Mouse (Mus musculus) right cerebral cortex, postnatal 4 days (tissue): Measurements from ENCODE around the gene Tlr6.
A peak's percentile ranks its signal among the peaks of the same experiment; 100 is the strongest.

ENCODE experiments used
- DNase-seq: peaks from one replicate; pipeline ENCODE4 v3.0.0-alpha.2; 2022

Tlr6 gene

GRCm38 (mm10) chr5:64959843-64960230 lies at the start of gene Tlr6:
TSS of gene Tlr6 (minus strand) at chr5:64960097.
- peak; percentile 70 for DNase-seq

DNA sequence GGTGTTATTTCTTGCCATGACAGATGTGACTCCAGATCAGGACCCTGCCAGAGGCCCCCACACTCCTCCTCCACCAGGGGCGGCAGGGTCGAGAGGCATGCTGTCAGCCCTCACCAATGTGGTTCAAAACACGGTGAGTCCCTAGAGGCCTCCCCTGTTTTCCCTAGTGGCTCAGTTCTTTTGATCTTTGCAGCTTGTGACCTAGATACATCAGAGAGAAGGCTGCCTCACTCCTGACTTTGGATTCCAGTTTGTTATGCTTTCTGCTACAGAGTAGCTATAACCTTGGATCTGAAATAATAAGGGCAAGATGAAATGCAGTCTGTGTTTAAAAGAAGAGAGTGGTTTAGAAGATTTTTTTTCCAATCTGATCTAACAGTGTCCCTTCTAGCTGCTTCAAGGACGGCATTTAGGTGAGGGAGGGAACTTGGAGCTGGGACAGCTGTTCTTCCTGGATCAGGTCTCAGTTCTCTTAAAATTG lies 46.2 kb upstream of the Tlr6 start:
- DNase-seq: no peak

- no peak for DNase-seq
These were observed 45.4 kb upstream of the Tlr6 start for GRCm38 (mm10) chr5:65005251-65005650.

DNA sequence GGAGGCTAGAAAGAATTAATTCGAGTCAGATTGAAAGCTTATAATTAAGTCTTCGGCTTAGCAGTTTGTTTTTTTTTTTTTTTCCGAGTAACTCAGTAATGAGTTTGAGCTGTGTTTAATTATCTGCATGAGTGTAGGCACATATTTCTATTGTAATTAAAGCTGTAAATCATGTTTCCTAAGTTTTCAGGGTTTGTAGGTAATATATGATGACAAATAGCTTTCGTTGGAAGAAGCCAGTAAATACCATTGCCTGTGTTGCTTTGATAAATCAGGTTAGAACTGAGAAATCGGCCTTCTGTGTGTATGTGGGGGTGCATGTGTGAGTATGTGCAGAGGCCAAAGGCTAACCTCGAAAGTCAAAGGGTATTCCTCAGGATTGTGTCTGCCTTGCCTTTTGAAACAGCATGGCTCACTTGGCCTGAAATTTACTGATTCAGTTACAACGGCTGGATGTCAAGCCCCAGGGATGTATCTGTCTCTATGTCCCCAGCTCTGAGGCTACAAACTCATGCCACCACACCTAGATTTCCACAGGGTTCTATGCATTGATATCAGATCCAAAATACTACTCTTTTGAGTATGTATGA lies 44.1 kb upstream of the Tlr6 start:
- DNase-seq: no peak

GRCm38 (mm10) chr5:65002940-65003824 lies 43.3 kb upstream of the Tlr6 start:
- no peak for DNase-seq

DNA sequence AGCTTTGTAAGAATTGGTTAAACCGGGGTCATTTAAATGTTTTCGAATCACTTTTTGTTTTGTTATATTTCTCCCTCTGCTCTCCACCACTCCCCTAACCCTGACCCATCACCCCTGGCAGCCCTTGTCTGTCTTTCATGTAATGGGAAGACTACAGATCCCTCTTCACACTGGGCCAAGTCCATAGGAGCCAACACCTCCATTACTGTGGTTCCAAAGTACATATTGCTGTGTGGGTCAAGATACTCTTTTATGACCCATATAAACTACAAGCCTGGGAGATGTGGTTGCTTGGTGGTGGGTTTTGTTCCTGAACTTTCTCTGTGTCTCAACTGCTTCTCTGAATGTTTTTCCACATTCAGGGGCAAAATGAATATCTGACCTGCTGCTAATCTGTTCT lies 35.5 kb upstream of the Tlr6 start:
- DNase-seq: no peak

- DNase-seq: no peak
These were observed 32.6 kb upstream of the Tlr6 start for GRCm38 (mm10) chr5:64992540-64992939.

DNA sequence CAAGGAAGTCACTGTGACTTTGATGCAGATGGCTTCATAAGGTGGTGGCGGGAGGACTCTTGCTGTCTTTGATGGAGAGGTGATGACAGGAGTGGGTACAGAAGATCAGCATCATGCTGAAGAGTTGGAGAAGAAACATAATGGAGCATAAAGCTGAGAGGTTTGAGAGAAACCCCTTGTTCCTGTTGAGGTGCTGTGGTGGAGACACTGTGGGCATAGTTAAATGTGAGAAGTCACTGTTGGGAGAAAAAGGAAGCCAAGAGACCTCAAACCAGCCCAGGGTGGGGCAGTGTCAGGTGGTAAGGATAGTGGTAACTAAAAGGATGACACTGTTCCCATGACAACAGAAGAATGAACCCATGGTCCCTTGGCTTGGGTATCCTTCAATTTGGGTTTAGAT lies 30.0 kb upstream of the Tlr6 start:
- DNase-seq: no peak

DNA sequence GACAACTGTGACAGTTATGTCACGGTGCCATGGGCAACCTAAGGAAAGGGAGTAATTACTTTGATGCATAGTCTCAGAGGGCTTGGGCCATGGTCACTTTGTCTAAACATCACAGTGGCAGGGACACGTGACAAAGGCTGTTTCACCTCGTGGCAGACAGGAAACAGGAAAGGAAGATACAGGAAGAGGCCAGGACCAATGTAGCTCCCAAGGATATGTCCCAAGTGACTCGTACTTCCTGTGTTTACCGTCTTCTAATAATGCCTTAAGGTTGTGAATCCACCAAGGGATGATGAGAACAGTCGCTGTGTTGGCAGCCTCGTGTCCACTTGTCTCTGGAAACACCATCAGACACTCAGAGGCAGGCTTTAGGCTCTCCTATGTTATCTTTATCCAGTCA lies 26.1 kb upstream of the Tlr6 start:
- DNase-seq: no peak

- DNase-seq: no peak
These were observed 17.2 kb upstream of the Tlr6 start for GRCm38 (mm10) chr5:64977128-64977527.

GRCm38 (mm10) chr5:64975121-64975520 lies 15.2 kb upstream of the Tlr6 start:
- DNase-seq: no peak

DNA sequence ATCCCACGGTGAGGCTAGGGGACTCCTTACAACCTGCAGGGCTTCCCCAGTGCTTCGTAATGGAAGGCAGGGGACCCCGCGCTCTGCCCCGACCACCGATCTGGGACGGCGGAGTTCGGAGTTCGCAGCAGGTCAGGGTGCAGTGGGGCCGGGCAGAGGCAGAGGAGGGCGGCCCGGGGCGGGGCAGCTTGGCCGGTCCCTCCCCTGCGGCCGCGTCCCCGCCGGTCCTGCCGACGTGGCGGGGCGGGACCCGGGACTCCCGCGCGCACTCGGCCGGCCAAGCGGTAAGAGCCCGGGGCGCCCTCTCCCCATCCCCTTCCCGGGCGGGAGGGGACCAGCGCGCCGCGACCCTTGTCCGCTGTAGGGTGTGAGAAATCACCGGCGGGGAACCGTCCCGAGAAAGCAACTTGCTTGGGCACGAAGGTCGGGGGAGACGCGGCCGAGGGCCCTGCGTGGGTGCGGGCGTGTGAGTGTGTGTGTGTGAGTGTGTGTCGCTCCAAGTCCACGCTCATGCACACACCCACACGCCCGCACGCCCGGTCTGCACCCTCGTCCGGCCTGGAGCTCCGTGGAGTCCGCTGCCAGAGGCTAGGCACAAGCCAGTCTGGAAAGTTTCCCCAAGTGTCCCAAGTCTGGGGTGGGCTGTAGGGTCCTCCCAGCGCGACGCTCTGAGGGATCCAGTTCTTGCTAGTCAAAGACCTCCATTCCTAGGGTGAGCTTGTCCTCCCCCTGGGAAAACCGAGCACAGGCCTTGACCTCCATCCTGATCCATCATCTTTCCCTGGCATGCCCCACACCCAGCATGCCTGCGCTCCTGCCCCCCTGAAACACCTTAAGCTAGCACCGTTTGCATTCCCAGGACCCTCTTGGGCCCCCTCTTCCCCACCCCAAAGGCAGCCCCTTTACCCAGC lies 10.2 kb upstream of the Tlr6 start, which contains the start of gene Fam114a1:
Gene Fam114a1 (plus strand): TSS at position 211 of the 911 bp plus-strand sequence.
- DNase-seq: peak; percentile 32

GRCm38 (mm10) chr5:64968961-64969860 lies 9.3 kb upstream of the Tlr6 start:
- DNase-seq: no peak

GRCm38 (mm10) chr5:64963735-64964134 lies 3.8 kb upstream of the Tlr6 start:
- no peak for DNase-seq

GRCm38 (mm10) chr5:64963271-64963670 lies 3.4 kb upstream of the Tlr6 start:
- DNase-seq: no peak

DNA sequence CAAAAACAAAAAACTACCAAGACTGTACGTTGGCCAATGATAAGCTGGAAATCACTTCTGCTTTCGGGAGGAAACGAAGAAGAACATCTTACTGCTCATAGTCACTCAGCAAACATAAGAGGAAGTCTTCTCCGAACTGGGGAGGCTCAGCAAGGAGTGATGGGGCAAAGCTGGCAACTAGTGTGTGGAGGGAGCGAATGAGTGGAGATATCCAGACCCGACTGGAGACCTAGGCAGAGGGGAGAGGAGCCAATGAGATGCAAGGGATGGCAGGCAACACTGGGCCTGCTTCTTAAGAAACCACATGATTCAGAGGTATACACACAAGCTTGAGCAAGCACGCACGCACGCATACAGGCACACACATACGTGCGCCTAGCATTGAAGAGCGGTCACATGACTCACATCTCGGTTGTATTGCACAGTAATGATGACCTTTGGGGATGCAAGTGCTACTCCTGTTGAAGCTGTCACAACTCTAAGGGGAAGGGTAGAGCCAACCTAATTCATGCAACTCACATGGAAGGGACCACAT lies 1.0 kb upstream of the Tlr6 start:
- no peak for DNase-seq

DNA sequence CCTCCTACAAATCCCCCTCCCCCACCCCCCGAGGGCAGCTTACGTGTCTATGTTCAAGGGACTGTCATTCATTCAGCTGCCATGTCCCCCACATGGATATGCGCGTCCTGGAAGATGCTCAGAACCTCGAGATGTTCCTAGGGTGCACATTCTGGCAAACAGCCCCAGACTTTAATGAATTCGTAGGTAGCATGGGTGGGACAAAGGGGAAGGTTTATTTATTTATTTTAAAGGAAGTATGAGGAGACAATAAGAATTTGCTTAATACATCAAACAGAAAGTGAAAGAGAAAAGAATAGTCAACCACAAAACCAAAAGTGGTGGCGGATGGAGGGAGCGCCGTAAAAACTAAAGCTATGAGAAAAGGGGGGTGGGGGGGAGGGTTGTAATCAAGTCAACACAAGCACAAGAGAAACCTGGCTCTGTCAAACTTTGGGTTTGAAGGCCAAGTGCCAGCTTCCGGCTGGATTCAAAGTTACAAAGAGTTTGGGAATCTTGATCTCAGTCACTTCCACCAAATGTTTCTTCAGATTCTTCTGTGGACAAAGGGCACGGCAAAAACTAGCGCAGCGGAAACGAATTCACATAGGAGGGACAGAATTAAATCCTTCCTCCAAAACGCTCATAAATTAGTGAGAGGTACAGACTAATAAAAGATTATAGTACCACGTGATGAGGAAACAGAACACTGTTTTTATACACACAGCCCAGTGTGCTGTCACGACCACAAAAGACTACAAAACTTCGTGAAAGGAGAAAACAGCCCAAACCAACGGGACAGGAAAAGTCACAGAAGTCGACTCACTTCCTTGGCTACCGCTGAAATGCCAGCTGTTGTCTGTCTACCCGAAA lies 680 bp downstream of the Tlr6 start:
- no peak for DNase-seq

DNA sequence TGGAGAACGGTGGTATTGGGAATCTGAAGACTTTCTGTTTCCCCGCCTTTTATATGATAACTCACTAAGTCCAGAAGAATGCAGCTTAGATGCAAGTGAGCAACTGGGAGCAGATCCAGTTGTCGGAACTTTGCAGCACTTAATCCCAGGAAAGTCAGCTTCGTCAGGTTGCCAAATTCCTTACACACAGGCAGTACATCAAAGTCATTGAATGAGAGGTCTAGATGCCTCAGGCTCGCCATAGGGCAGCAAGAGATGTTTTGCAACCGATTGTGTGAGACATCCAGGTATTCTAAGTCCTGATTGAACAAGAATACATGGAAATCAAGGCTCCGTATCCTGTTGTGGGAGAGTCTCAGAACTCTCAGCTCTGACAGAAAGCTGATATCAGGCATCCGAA lies 5.0 kb downstream of the Tlr6 start:
- no peak for DNase-seq

- DNase-seq: no peak
These were observed 8.4 kb downstream of the Tlr6 start for GRCm38 (mm10) chr5:64951486-64951885.

- no peak for DNase-seq
These were observed 27.1 kb downstream of the Tlr6 start for GRCm38 (mm10) chr5:64932775-64933174.

GRCm38 (mm10) chr5:64932215-64932614 lies 27.7 kb downstream of the Tlr6 start:
- no peak for DNase-seq
